Mouse (Mus musculus): ENCODE measurements around the gene P2ry12.

Gene P2ry12

GRCm38 (mm10) chr3:59262704-59263103 lies at the start of gene P2ry12:
Gene P2ry12 (minus strand): TSS chr3:59262871.
- no peak for DNase-seq (ENCODE audit: low spot score in 2 of 2)

- no peak for DNase-seq (ENCODE audit: low spot score in 2 of 2)
These were observed 42.8 kb upstream of the P2ry12 start for GRCm38 (mm10) chr3:59305518-59305917.

DNA sequence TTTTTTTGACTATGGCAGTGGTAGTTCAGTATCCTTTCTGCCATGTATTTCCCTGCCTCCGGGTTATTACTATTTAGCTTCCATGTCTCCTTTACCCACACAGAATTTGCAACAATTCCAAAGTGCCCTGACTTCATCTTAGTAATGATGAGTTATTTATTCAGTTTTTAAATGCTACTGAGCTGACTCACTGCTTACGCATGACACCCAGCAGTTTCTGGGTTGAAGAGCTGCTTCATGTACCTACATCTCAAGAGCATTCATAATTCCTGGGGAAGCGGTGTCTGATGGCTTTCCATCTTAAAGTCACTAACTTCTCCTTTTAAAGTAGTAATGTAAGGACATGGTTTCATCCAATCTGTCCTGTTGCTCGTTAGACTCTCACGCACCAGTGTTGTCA lies 42.3 kb upstream of the P2ry12 start:
- no peak for DNase-seq (ENCODE audit: low spot score in 2 of 2)

DNA sequence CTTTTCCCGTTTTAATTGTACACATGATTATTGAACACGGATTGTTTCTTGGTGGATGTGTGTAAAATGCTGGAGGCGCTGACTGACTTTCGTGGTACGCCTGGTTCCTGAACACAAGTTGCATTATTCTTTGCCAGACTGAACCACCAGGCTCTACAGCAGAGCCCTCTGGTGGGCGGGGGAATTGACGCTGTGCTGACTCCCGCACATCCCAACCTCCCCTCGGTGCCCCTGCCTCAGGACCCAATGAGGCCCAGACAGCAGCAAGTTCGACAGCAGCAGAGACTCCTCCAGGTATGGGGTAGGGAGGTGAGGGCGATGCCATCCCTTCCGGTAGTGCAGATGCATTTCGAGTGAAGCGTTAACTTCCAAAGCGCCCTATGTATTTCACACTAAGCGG lies 35.0 kb upstream of the P2ry12 start:
- no peak for DNase-seq (ENCODE audit: low spot score in 2 of 2)

DNA sequence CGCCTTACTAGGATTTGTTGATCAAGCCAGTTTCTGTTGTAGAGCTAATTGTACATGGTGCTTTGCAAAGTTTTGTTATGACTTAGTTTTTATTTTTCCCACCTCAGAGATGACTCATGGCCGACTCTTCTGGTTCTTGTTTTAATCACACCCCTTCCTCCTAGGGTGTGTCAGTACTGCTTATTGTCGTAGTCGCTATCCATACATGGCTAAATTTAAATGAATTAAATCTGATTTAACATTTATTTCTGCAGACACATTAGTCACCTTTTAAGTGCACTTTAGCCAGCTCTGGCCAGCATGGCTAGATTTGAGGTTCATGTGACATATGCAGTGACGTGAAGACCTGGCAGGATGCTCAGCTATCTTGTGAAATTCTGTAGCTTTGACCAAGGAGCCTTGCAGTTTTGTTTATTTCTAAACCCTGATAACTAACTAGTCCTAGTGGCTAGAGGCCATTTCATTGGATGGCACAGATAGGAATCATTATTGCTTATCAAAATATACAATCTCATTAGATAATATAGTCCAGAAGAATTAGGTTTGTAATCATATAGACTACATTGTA lies 34.0 kb upstream of the P2ry12 start:
- DNase-seq (ENCODE audit: low spot score in 2 of 2), result no peak

GRCm38 (mm10) chr3:59295699-59296562 lies 33.3 kb upstream of the P2ry12 start:
- DNase-seq (ENCODE audit: low spot score in 2 of 2), result no peak

- no peak for DNase-seq (ENCODE audit: low spot score in 2 of 2)
These were observed 30.9 kb upstream of the P2ry12 start for GRCm38 (mm10) chr3:59293437-59294199.

GRCm38 (mm10) chr3:59290551-59290950 lies 27.9 kb upstream of the P2ry12 start:
- no peak for DNase-seq (ENCODE audit: low spot score in 2 of 2)

DNA sequence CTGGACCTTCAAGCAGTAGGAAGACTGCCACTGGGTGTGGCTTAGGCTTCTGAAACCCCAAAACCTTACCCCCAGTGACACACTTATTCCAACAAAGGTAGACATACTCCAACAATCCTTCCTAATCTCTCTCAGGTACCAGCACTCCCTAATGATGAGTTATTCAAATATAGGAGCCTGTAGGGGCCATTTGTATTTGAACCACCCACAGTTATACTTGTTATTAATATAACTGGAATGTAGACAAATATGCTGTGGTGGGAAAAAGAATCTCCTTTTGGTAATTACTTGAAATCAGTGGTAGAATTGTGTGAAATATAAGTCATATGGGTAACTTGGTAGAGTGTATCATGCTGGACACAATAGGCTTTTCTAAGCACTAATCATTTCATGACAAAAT lies 15.9 kb upstream of the P2ry12 start:
- no peak for DNase-seq (ENCODE audit: low spot score in 2 of 2)

DNA sequence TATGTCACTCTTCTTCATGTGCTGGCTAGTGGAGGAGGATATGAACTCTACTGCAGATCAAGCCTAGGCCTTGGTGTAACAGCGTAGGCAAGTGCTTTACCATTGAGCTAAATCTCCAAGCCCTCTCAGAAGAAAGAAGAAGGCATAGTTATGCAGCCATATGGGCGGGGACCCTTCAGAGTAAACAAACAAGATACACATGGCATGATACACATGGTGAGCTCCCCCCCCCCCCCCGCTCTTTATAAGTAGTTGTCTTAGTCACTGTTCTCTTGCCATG lies 15.5 kb upstream of the P2ry12 start:
- DNase-seq (ENCODE audit: low spot score in 2 of 2), result no peak

- no peak for DNase-seq (ENCODE audit: low spot score in 2 of 2)
These were observed 15.0 kb upstream of the P2ry12 start for GRCm38 (mm10) chr3:59277502-59278253.

DNA sequence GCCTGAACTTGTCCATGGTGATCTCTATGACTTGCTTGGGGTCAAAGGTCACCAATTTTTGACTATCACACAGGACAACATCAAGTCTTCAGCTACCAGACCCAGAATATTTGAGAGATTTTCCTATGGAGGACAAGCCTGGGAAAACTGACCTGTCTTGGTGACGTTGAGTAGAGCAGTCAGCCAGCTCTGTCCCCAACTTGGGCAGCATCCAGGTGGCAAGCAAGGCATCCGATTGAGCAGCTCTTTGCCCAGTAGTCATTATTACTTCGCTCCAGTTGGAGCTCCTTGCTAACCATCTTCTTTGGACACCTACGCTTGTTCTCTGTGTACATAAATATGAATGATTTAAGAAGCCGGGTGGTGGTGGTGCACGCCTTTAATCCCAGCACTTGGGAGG lies 8.1 kb upstream of the P2ry12 start:
- DNase-seq (ENCODE audit: low spot score in 2 of 2), result no peak

- DNase-seq (ENCODE audit: low spot score in 2 of 2), result no peak
These were observed 1.3 kb upstream of the P2ry12 start for GRCm38 (mm10) chr3:59263988-59264387.

GRCm38 (mm10) chr3:59263417-59263816 lies 746 bp upstream of the P2ry12 start:
- DNase-seq (ENCODE audit: low spot score in 2 of 2), result no peak

GRCm38 (mm10) chr3:59261709-59262472 lies 780 bp downstream of the P2ry12 start:
- no peak for DNase-seq (ENCODE audit: low spot score in 2 of 2)

DNA sequence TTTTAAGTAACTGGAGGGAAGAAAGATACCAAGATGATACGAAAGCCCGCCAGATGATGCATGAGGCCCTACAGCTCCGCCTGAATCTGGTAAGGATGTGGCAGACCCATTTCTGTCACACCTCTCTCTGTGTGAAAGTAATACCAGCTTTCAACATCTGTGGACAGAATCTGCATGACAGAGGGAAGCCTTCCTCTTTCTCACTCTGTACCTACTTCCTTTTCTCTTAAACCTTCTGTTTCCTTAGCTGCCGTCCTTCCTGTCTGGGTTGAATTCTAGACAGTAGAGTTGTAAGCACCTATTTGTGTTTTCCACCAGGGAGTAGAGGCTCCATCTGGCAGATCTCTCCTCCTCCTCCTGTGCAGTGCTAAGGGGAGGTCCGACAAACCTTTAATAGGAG lies 1.9 kb downstream of the P2ry12 start:
- DNase-seq (ENCODE audit: low spot score in 2 of 2), result no peak

- no peak for DNase-seq (ENCODE audit: low spot score in 2 of 2)
These were observed 4.7 kb downstream of the P2ry12 start for GRCm38 (mm10) chr3:59257740-59258664.

GRCm38 (mm10) chr3:59250454-59250853 lies 12.2 kb downstream of the P2ry12 start:
- no peak for DNase-seq (ENCODE audit: low spot score in 2 of 2)

- DNase-seq (ENCODE audit: low spot score in 2 of 2), result no peak
These were observed 14.6 kb downstream of the P2ry12 start for GRCm38 (mm10) chr3:59248031-59248430.

- DNase-seq (ENCODE audit: low spot score in 2 of 2), result peak; percentile 49 to 60
These were observed 19.3 kb downstream of the P2ry12 start for GRCm38 (mm10) chr3:59243384-59243783.

Data from frontal cortex, postnatal 25 days (tissue).